Mouse (Mus musculus) testis, adult 2 months (tissue): Measurements from ENCODE around the gene Pcyt1a.

Experiments used
- CTCF ChIP-seq: fragments of 200-500 bp; IDR thresholded peaks from 2 replicates; pipeline ENCODE4 v1.5.1; 2012; ENCODE audit warnings: low read depth, mild to moderate bottlenecking, inconsistent platforms, low read length, moderate library complexity; ENCODE audit not compliant: control insufficient read depth, insufficient read depth, insufficient replicate concordance
- POLR2A ChIP-seq: fragments of 200-500 bp; IDR thresholded peaks from 2 replicates; pipeline ENCODE4 v1.6.1; 2012; ENCODE audit warnings: low read depth, mild to moderate bottlenecking, inconsistent platforms, low read length, moderate library complexity; ENCODE audit not compliant: control insufficient read depth

DNA sequence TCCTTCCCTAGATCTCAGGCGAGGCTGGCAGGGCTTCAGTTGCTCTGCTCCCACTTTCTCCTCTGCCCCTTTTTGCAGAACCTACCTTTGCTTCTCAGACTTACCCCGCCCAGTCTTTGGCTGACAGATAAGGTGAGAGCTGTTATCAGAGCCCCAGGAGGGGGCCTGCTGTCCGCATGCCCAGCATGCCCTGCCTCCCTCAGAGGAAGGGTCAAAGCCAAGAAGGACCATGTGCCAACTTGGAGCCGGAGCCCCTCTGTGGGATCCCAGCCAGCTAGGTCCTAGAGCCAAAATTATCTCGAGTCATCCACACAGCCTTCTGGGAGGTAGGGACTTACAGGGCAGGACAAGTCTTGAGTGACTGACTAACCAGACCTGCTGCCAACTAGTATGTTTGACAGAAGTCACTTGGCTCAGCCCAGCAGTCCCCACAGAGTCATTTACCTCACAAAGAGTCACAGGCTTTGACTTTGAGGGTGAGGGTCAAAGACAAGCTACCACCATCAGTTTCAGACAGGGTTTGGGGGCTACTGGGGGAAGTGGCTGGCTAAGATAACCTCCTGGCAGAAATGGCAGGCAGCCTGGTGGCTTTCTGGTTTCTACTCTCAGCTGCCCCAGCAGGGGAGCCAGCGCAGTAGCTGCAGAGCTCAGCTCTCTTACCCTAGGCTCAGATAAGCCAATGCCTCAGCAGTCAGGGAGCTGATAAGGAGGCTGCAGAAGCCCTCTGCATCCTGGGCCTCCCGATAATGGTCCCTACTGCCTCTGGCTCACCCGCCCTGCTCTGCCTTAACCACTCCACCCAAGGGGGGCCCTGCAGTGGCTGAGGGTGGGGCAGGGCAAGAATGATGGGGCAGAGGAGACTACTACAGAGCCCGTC lies 78.6 kb downstream of the Pcyt1a start:
- TF ChIP-seq CTCF, result no peak
- TF ChIP-seq POLR2A, result no peak
